Mouse (Mus musculus) bone marrow, adult 2 months (tissue): Measurements from ENCODE around the gene Calr4.

Experiments used
- CTCF ChIP-seq: fragments of 200-500 bp; IDR thresholded peaks from 2 replicates; pipeline ENCODE4 v1.5.1; 2011; ENCODE audit warnings: low read length, control low read depth; ENCODE audit not compliant: control insufficient read depth, insufficient read depth
- POLR2A ChIP-seq: fragments of 200-500 bp; IDR thresholded peaks from 2 replicates; pipeline ENCODE4 v1.6.1; 2011; ENCODE audit warnings: low read depth, mild to moderate bottlenecking, control low read depth, low read length, borderline replicate concordance; ENCODE audit not compliant: control insufficient read depth

DNA sequence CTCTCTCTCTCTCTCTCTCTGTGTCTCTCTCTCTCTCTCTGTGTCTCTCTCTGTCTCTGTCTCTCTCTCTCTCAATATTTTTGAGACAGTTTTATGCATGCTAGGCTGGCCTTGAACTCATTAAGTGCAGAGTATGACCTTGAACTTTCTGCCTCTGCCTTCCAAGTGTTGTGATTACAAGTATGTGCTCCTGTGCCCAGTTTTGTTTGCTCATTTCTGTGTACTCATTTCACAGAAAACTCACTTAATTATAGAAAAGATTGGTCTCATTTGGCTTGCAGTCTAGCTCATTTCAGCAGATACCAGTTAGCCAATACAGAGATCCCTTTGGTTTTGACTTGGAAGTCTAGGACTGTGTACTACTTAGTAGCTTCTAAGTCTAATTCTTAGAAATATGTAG lies 64.9 kb downstream of the Calr4 start:
- TF ChIP-seq POLR2A (no peak), CTCF (no peak)
